Mouse (Mus musculus) NIH3T3 (cell line): ENCODE measurements around the gene Bank1.

ENCODE experiments used
- DNase-seq: peaks from one replicate; pipeline ENCODE4 v3.0.0-alpha.2; 2012; ENCODE audit warnings: low read depth

Bank1 gene

GRCm38 (mm10) chr3:136252820-136253219 lies 73.0 kb downstream of the Bank1 start:
- no peak for DNase-seq

DNA sequence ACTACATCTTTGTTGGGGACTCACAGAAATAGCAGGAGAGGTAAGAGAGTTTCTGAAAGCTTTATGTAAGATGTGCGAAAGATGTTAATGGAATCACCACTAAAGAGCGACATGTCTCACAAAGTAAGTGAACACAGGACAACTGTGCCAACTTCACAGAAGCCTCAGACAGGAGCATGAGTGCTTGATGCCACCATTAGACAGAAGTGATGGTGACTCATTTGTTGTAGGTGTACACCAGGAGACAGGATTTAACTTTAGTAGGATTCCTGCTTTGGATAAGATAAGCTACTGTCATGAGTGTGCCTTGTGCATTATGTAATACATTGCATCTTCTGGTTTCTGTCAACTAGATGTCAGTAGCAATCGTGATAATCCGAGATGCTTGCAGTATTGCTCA lies 74.3 kb downstream of the Bank1 start:
- no peak for DNase-seq

GRCm38 (mm10) chr3:136247331-136247730 lies 78.5 kb downstream of the Bank1 start:
- no peak for DNase-seq

DNA sequence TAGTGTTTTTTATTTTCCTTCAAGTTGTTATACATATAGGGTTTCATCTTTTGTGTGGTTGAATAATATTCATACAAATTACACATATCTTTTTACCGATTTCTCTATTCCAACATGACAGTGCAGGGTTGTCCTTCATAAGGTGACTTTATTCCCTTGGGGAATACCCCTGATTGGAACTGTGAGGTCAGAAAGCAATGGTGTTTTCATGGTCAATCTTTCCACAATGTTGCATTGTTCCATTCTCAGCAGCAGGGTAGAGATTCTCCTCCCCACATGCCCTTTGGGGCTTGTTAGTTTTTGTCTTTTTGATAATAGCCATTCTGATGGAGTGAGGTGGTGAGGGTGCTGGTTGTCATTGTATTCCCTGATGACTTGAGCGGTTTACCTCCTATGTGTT lies 80.9 kb downstream of the Bank1 start:
- no peak for DNase-seq

DNA sequence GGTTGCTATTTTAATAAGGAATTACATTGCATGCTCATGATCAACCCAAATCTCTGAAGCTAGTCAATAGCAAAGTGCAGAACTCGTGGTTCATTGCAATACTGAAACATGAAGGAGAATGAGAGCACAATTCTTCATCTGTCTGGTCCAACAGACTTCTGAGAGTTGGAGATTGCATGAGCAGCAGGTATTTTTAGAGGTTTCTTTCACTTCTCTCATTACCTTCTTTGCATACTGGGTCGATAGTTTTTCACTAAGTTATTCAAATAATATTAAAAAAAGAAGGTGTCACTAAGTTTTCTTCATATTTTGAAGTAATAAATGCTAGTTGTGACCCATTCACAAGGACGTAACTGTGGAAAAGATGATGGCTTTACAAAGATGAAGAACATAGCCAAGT lies 87.1 kb downstream of the Bank1 start:
- DNase-seq: no peak

- DNase-seq: peak; percentile 7
These were observed 92.4 kb downstream of the Bank1 start for GRCm38 (mm10) chr3:136233507-136233906.

DNA sequence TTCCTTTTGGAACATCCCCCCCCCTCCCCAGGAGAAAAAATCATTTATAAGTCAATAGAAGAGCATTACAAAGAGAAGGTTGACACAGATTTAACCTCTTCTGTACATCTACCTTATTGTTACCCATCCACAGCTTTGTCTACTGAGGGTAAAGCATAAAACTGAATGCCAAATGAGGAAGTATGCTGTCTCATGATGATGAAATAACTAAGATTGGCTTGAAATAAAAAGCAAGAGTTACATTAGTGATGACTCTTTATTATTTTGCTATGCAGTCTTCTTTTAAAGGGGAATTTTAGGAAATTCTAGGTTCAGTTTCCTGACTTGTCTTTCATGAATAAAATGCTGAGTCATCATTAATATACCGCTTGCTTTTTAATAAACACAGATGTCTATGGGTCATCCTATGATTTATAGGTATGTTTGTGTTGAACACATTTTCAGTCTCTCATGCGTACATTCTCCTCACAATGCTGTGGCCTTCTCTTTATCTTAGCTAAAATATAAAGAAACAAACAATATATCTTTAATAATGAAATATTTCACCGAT lies 95.2 kb downstream of the Bank1 start:
- DNase-seq: no peak

GRCm38 (mm10) chr3:136189661-136190228 lies 136.1 kb downstream of the Bank1 start:
- no peak for DNase-seq

GRCm38 (mm10) chr3:136186548-136187113 lies 139.2 kb downstream of the Bank1 start:
- peak; percentile 8 for DNase-seq

DNA sequence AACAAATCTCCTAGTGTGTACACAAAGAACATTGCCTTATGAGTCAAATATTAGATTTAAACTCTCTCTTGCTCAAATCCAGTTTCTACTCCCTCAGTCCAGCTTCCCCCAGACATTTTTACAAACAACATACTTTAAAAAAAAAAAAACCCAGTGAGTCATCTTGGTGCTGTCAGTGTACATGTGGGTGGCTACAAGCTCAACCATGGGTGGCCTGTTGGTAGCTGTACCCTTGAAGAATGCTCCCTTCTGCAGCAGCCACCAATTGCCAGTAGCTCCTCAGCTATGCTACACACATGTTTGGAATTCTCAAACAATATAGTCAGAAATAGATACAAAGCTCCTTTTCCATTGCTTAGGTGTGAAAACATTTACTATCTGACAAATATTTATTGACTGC lies 154.2 kb downstream of the Bank1 start:
- peak; percentile 13 for DNase-seq

DNA sequence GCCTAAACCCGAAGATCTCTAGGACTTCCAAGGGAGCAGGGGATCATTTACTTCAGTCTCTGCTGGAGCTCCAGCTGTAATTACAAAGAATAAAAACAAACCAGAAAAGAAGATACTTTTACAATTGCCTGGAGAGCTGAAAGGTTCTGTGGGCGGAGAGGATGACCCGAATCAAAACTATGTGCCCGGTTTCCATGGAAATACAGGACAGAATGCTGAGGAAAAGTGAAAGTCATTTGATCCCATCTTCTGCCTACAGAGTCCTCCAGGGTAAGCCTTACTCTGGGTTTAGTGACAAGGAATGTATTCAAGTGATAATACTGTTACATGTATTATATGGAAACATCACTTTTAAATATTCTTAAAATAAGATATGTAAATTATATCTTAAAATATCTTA lies 157.8 kb downstream of the Bank1 start:
- peak; percentile 28 for DNase-seq

DNA sequence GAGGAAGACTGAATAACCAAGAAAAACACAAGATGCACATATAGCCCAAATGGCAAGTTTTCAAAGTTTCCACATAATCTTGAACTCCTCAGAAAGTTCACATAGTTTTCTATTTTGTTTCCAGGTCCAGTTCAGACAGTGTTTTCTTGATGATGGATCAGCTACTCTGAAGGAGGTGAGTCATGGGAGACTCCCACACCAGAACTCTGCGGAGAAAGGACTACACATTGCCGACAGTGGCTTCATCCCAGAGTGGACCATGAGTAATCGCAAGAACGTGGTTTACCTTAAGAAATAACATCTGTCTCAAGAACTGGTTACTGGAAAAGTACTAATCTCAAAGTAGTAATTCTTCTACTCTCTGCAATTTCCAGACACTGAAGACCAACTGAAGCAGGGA lies 159.2 kb downstream of the Bank1 start:
- peak; percentile 91 for DNase-seq

GRCm38 (mm10) chr3:136166033-136166361 lies 159.9 kb downstream of the Bank1 start:
- DNase-seq: peak; percentile 7

DNA sequence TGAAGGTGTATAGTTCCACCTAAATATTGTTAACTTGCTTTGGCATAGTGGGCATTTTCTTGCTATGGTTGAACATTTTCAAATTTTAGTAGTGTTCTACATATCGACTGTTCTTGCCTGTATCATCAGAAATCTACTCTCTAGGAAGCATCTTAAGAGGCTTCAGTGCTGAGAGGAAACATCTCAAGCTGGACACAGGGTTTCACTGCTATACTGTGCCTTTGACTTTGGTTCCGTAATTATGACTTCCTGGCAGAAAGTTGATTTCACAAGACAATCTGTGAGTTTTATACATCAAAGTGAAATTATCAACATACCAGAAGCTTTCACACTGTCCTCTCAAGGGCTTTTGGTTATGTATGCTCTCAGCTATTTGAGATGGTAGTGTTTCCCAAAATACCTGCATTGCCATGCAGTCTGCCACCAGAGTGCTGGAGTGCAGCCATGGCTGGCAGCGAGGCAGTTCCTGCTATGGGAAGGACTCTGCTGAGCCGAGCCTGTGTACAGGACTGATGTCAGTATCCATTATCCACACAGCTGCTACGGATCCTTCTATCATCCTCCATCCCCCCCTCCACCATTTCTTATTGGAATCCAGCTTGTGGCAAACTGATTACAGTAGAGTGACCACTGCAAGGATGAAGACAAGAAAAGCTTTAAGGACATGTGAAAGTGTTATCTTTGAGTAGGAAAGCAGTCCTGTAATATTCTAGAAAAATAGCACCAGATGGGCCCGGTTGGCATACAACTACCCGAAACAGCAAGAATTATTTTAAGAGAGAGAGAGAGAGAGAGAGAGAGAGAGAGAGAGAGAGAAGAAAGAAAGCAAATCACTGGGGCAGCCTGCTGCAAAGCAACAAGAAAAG lies 160.5 kb downstream of the Bank1 start:
- peak; percentile 7 for DNase-seq

DNA sequence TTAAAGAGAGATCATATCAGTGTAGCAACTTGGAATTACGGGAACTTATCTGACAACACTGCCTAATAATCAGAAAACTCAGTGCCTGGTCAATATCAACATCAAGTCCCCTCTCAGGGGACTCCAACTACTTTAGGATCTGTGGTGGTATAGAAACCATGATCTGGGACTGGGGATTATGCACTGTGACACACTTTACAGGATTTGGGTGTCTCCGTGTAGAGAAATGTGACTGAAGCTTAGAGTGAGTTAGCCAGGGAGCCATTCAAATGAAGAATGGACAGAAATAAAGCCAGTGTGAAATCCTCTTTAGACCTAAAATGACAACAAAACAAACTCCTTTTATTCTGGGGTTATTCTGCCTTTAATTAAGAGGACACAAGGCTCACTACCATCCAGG lies 167.8 kb downstream of the Bank1 start:
- no peak for DNase-seq

DNA sequence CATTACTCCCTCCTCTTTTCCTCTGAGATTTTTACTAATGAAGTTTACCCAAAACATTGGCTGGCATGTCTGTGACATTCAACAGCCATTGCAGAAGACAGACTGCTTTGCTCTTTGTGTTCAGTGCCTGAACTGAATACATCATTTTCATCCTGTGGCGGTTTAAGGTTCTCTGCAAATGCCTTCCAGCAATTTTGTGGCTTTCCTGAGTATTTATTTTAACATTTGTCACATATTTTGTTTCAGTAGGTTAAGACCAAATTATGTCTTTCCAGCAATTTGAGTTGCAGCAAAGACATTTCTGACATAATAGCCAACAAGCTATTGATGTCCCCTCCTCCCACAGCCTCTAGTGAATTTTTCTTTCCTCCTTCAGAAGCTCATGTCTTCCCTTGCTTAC lies 170.3 kb downstream of the Bank1 start:
- DNase-seq: no peak

- DNase-seq: peak; percentile 47
These were observed 175.0 kb downstream of the Bank1 start for GRCm38 (mm10) chr3:136150886-136151285.

- DNase-seq: no peak
These were observed 178.7 kb downstream of the Bank1 start for GRCm38 (mm10) chr3:136147166-136147565.

DNA sequence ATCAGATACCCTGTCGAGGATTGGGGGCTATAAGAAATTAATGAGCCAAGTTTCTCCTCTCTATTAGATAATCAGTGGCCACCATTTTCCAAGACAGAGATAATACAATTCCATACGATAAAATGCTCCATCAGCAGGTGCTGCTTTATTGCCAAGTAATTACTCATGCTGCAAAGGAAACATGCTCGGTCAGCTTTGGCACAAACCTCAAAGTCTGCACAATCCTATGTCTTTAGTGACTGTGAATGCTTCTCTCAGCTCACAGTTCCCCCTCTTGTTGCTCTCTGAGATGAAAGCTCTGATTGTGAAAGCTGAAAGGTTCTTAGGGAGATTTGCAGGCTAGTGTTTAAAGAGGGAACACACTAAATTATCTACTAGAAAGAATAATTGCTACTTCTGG lies 193.9 kb downstream of the Bank1 start:
- no peak for DNase-seq

GRCm38 (mm10) chr3:136115478-136116215 lies 210.2 kb downstream of the Bank1 start:
- no peak for DNase-seq

- no peak for DNase-seq
These were observed 216.3 kb downstream of the Bank1 start for GRCm38 (mm10) chr3:136109411-136110139.

DNA sequence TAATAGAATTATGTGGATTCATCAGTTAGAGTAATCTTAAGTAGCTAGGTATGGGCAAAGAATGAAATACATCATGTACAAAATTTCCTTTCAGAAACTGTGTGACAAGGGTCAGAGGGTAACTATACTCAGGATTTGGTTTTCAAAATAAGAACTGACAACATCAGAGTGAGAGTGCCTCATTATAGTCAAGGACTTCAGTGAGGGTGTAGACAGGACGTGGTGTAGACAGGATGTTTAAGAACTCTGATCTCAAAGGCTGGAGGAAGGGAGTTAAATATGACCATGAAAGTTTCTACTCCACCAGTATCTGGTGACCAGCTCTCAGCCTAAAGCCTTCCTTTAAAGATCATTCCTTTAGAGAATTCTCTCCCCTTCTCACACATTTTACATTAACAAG lies 219.4 kb downstream of the Bank1 start:
- no peak for DNase-seq
